Mouse (Mus musculus): ENCODE measurements around the gene Sbf1. TPM values are rescaled to one million over a fixed set of nuclear protein-coding genes. Genes with fewer than 3 reads are reported as not detected.
A peak's percentile ranks its signal among the peaks of the same experiment; 100 is the strongest.

The Sbf1 gene
- polyA plus RNA-seq (2017; shearing (Covaris generic)): 100 to 1,000 TPM in 1 of 2 experiments, 10 to 100 TPM in 1; 80.4 to 102 TPM

DNA sequence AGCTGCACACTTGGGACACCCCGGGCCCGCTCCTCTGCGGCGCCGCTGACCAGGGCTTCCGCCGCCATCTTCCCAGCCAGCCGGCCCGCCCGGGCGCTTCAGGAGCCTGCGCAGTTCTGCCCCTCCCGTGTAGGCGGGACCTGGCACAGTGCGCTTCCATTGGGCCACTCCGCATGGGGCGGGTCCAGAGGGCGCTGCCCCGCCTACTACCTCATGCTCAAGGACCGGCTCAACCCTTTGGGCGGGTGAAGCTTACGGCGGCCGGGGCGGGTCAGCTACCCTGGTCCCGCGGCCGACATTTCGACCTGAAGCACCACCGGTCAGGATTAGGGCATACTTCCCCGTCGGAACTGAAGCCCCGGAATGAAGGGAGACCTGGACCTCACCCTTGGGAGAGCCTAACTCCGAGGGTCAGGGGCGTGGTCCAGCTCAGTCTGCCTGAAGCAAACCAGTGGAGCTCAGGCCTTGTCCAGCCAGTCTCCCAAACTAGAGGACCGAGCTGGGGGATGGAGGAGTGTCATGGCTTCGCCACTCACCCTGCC is at the start of gene Sbf1:
TSS of gene Sbf1 (minus strand) at position 122 of the 542 bp plus-strand sequence.
- ATAC-seq: peak; percentile 93

DNA sequence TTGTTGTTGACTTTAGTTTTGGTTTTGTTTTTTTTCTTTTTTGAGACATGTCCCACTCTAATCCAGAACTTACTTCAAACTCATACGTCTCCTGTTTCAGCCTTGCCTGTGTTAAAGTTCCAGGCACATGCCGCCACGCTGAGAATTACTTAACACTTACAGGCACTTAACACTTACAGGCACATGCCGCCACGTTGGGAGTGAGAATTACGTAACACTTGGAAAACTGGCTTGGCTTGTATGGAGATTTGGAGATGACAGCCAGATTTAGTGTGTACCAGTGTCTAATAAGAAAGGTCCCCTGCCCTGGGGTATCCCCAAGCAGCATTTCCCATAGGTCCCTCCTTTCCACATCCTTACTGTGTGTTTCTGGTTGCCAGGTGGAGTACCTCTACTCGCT is 47.9 kb upstream of the Sbf1 start:
- no peak for ATAC-seq

- ATAC-seq: no peak
These were observed 43.7 kb upstream of the Sbf1 start for GRCm38 (mm10) chr15:89358784-89359183.

DNA sequence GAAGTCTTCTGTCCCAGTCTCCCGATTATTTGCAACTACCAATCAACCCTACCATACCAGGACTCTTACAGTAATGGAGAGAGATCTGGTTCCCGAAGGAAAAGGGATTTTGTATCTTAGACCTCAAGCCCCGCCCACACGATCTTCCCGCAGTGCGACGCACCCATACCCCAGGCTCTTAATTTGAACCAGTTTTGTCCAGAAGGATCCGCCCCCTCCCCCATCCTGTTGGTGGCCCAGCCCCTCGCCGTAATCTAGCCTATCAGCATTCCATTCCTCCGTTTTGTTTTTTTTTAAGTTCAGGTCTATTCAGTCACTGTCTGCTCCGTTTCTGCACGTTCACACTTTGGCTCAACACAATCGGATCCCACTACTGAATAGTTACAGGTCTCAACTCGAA is 41.3 kb upstream of the Sbf1 start:
- no peak for ATAC-seq

DNA sequence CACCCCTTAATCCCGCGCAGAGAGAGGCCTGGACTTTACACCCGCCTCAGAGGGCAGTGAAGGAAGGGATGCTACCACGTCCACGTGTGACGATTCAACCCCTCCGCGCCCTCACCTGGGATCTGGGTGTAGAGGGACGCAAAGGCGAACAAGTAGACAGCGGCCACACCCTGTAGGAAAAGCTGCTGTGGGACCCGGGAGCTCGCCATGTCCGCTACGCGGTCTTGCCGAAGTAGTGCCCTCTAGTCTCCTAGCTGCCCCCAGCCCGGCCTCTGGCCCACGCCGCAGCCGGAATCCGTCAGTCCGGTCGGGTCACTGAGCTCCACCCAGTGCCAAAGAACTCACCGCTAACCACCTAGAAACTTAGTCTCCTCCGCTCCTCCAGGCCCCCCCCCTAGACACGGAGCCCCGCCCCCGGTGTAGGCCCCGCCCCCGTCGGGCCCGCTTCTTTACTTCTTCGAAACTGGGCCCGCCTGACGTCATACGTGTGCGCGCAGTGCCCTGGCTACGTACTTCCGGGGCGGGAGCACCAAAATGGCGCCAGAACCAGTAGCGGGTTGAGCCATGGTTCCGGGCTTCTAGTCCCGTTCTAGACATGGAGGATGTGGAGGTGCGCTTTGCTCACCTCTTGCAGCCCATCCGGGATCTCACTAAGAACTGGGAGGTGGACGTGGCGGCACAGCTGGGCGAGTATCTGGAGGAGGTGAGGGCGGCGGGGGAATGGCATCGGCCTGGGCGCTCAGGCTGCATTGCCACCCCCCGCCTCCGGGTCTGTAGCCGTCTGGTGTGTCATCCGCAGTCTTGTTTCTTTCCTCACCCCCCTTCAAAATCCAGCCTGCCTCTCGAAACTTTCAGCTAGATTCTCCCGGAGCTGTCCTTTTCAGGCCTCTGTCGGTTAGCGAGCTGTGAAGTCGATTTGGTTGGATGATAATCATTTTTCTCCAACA is 40.4 kb upstream of the Sbf1 start, which contains the start of the genes Lmf2 and Ncaph2:
TSS of gene Lmf2 (minus strand) at position 419 of the 947 bp plus-strand sequence.
TSS of gene Ncaph2 (plus strand) at position 479 of the 947 bp plus-strand sequence.
- peak; percentile 86 for ATAC-seq

DNA sequence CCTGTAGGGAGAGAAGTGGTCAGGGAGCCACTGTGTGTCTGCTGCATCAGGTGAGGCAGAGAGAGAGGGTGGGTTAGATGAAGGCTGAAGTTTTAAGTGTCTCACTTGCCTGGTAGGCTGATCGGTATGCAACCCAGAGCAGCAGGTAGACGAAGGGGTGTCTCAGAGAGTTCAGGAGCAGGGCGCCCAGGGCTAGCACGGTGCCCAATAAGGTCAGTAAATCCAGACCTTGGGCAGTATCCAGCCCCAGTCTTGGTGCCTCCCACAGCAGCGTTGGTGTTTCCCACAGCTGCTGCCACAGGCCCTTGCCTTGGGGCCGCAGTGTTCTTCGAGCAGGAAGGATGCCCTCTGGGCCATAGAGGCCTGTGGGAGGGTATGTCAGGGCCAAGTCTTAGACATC is 39.3 kb upstream of the Sbf1 start:
- no peak for ATAC-seq

DNA sequence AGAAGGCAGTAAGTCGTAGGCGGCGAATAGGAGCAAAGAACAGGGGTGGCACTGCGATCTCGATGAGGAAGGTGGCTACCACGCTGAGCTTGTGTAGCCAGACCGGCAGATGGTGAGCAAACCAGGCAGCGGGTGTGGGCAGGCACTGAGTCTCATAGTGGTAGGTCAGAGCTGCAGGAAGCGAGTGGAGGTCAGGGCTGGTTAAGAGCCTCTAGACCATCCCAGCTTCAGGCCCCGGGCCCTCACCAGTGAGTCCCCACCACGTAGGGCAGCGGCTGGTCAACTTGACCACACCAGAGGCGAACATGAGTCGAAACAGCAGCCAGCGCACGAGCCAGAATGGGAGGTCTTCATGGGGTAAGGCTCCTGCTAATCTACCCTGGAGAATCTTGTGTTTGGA is 38.7 kb upstream of the Sbf1 start:
- no peak for ATAC-seq

- no peak for ATAC-seq
These were observed 37.7 kb upstream of the Sbf1 start for GRCm38 (mm10) chr15:89352795-89353194.

GRCm38 (mm10) chr15:89352054-89352453 is 36.9 kb upstream of the Sbf1 start:
- ATAC-seq: no peak

DNA sequence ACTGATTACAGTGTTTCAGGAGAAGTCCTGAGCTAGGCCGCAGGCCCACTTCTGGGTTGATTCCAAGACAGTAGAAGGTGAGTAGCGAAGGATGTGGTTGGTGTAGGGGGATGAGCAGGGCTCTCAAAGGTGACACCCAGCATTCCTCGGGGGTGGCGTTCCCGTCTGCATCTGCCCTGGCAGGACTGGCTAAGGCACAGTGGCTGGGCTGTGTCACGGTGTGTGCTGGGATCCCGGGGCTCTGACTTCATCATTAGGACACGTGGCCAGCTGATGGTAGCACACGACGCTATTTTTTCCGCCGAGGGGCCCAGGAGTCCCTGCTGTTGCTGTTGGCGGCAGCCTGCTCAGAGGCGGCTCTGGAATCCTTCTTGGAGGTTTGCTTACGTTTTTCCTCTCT is 36.2 kb upstream of the Sbf1 start:
- no peak for ATAC-seq

DNA sequence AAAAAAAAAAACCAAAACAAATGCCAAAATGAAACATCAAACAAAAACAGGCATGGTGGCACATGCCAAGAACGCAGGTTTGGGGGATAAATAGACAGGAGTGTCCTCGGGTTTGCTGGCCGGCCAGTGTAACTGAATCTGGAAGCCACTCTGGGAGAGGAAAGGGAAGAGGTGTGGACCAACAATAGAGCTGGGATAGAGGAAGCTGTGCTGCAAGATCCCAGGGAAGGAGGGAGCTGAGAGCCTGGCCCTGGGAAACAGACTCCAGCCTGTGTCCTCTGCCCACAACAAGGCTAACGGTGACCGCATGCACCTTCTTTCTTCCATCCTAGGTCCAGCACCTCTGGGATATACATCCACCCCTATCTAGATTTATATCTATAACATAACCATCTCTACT is 35.3 kb upstream of the Sbf1 start:
- ATAC-seq: no peak

DNA sequence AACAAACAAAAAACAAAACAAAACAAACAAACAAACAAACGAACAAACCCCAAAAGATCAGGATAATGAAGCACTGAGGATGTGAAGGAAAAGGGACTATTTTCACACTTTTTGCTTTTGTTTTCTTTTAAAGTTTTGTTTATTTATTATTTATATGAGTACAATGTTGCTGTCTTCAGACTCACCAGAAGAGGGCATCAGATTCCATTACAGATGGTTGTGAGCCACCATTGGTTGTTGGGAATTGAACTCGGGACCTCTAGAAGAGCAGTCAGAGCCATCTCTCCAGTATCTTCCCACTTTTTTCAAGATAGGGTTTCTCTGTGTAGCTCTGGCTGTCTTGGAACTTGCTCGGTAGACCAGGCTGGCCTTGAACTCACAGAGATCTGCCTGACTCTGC is 28.2 kb upstream of the Sbf1 start:
- no peak for ATAC-seq

- ATAC-seq: no peak
These were observed 26.6 kb upstream of the Sbf1 start for GRCm38 (mm10) chr15:89341678-89342077.

DNA sequence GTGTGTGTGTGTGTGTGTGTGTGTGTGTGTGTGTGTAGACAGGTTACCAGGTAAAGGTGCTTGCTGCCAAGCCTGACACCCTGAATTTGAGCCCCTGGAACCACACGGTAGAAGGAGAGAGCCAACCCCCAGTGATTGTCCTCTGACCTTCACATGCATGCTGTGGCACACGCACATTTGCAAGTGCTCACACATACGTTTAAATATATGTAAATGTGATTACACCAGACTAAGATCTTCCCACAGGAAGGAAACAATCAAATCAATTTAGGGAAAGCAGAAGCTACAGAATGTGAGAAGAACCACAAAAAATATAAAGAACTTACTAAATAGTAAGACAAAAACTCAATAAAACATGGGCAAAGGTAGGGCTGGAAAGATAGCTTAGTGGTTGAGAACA is 25.0 kb upstream of the Sbf1 start:
- ATAC-seq: no peak

DNA sequence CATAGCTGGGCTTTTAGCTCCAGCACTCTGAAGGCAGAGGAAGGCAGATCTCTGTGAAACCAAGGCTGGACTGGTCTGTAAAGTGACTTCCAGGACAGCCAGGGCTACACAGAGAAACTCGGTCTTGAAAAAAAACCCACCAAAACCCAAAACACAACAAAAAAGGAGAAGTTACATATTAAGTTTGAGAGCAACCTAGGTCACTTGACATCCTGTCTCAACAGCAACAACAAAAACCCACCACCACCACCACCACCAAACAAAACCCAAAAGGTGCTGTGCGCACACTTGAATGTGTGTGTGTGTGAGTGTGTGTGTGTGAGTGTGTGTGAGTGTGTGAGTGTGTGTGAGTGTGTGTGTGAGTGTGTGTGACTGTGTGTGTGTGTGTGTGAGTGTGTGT is 24.6 kb upstream of the Sbf1 start:
- ATAC-seq: no peak

- no peak for ATAC-seq
These were observed 21.3 kb upstream of the Sbf1 start for GRCm38 (mm10) chr15:89336422-89336821.

GRCm38 (mm10) chr15:89334774-89335537 is 19.8 kb upstream of the Sbf1 start:
- ATAC-seq: no peak

GRCm38 (mm10) chr15:89334271-89334670 is 19.2 kb upstream of the Sbf1 start, which contains the start of gene Miox:
Gene Miox, plus strand, starts transcription at chr15:89334398.
- no peak for ATAC-seq

GRCm38 (mm10) chr15:89326441-89326840 is 11.3 kb upstream of the Sbf1 start:
- no peak for ATAC-seq

- ATAC-seq: no peak
These were observed 8.5 kb upstream of the Sbf1 start for GRCm38 (mm10) chr15:89323656-89324055.

DNA sequence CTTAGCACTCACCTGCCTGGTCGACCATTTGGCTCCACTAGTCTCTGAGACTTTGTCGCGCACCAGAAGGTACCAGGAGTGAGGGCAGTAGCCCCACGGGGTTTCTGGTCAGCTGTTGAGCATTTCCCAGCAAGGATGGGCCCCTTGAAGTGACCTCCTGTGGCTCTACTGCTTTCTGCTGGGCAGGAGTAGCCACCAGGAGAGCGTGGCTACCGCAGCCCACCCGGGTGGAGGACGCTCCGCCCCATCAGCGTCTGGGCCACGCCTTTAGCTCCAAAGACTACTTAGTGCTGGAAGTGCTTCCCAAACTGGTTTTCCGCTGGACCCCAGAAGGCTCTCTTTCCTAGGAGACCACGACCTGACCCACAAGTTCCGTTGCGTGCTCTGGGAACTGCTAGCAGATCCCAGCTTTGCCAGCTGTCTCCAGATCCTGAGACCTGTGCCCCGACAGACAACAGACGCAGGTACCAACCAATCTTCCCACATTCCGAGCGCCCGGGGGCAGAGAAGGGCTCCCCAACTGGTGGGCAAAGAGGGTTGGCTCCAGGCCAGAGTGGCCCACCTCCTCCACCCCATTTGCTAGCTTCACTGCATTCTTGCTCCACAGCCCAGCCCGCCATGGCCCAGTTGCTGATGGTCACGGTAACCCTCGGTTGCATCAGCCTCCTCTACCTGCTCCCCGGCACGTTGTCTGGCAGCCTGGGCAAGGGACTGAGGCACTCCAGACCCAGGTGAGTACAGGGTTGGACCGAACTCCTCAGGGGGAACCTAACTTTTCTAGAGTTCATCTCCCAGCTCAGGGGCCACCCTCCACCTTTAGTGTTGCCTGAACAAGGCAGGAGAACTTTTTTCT is 7.8 kb upstream of the Sbf1 start, which contains the start of gene Adm2:
TSS of gene Adm2 (plus strand) at position 51 of the 853 bp plus-strand sequence.
- no peak for ATAC-seq

DNA sequence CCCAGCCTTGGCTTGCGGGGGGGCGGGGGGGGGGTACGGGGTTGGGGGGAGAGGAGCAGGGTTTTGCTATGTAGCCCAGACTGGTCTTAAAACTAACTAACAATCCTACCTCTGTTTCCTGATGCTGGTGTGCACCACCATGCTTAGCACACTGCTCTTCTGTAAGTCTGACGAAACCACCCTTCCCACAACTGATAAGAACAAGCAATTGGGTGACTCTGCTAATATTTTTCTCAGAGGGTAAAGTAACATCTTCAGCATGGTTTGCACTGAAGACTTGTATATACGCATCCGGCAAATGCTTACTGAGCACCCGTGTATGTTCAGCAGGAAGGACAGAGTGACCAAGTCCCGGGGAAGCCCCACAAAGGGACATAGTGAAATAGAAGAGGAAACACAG is 6.2 kb upstream of the Sbf1 start:
- no peak for ATAC-seq

Measured in activated CD4-positive, CD25-positive, alpha-beta regulatory T cell, adult 4 months (primary cell).